Mouse (Mus musculus): ENCODE results near the gene Farp2. TPM values are rescaled to one million over a fixed set of nuclear protein-coding genes. Genes with fewer than 3 reads are reported as not detected.

Gene Farp2
- polyA plus RNA-seq (2017; shearing (Covaris generic)) = 1.9 TPM

DNA sequence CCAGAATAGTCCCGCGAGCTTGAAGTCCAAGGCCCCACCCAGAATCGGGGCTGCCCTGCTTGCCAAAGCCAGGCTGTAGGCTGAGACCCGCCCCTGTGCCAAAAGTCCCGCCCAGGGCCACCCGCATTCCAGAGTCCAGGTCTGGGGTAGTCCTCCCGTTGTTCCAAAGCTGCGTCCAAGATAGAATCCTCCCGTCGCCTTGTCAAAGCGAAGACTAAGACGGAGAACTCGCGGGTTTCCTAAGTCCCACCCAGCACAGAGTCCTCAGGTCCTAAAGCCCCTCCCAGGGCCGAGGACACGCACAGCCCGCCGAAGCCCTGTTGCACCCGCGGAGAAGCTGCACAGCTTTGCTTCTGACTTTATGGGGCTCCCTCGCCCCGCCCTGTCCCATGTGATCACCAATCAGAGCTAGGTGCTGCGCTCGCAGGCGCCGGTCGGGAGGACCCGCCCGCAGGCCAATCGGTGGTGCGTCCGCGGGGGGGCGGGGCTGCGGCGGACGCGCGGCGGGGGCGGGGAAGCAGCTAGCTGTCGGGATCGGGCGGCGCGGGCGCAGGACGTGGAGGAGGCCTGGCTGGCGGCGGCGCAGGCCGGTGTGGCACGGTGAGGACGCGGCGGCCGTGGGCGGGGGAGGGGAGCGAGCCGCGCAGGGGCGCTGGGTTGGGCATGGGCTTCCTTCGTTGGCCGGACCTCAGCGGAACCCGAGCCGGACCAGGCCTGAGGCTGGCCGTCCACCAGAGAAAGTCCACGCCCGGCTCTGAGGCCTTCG lies at the start of gene Farp2:
Farp2 (plus strand) TSS at position 495 of the 766 bp plus-strand sequence.

DNA sequence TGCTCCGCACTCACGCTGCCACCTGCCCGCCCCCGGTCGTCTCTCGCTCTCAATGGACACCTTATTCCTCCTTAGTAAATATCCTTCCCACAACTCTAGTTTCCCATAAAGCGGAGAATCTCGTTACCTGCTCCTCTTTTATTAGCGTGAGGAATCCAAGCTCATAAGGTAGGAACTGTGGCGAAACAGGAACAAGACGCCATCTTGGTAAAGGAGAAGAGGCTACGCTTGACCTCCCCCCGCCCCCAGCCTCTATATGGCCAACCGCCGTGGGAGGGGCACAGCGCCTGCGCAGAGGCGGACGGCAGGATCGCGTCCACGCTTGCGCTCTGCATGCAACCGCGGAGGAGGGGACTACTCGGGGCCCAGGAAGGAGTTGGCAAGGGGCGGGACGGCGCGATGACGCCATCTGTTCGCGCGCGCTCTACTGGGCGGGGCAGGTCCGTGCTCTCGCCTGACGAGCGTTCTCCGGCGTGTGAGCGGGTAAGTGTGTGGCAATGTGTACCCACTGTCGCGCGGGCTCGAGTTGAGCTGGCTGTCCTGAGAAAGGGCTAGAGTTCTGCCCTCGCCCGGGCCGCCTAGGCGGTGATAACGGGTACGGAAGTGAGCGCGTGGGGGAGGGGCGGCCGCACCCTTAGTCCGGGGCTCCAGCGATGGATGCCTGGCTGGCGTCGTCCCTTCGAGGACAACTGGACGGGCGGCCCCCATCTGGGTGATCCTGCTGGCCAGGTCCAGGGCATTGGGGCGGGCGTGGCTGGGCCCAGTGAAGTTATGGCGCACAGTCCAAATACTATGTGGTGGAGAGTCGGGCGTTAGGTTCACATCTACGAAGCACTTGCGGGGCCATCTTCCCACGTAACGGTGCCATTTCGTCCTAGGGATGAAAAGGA lies 33.0 kb upstream of the Farp2 start, which contains the start of gene Hdlbp:
Hdlbp (minus strand) TSS at position 230 of the 890 bp plus-strand sequence.

DNA sequence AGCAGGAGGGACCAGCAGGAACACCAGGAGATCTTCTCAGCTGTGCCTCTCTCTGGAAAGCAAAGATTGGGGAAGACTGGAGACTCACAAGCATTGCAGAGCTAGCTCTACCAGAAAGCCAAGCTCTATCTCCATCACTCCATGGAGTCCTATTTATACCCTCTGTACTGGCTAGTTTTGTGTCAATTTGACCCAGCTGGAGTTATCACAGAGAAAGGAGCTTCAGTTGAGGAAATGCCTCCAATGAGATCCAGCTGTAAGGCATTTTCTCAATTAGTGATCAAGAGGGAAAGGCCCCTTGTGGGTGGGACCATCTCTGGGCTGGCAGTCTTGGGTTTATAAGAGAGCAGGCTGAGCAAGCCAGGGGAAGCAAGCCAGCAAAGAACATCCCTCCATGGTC lies 146.7 kb downstream of the Farp2 start, which contains the start of gene Stk25:
Stk25 (minus strand) TSS at position 101 of the 400 bp plus-strand sequence.

Other genes starting within 250 kb of the Farp2 start
- 21.7 TPM for gene Mterf4, start 206.2 kb upstream of the Farp2 start, polyA plus RNA-seq (2017; shearing (Covaris generic))
- gene Ppp1r7, start 169.2 kb upstream of the Farp2 start, polyA plus RNA-seq (2017; shearing (Covaris generic)) = 67.5 TPM
- 1.7 TPM for gene Pask, start 168.6 kb upstream of the Farp2 start, polyA plus RNA-seq (2017; shearing (Covaris generic))
- 0.76 TPM for gene Ano7, start 138.1 kb upstream of the Farp2 start, polyA plus RNA-seq (2017; shearing (Covaris generic))
- gene Hdlbp, start 33.3 kb upstream of the Farp2 start, polyA plus RNA-seq (2017; shearing (Covaris generic)) = 80.2 TPM
- 169 TPM for gene Stk25, start 146.6 kb downstream of the Farp2 start, polyA plus RNA-seq (2017; shearing (Covaris generic))
- gene Bok, start 173.6 kb downstream of the Farp2 start, polyA plus RNA-seq (2017; shearing (Covaris generic)) = not detected
- gene Atg4b, start 239.4 kb downstream of the Farp2 start, polyA plus RNA-seq (2017; shearing (Covaris generic)) = 127 TPM
- 20.2 TPM for gene Thap4, start 242.8 kb downstream of the Farp2 start, polyA plus RNA-seq (2017; shearing (Covaris generic))

Measured in inflammation-experienced regulatory T-cells, adult 16 weeks (primary cell).